In genomic region chr13:81108526-81109302, GRCm38 (mm10) we compare ENCODE assay signal across 9 mouse cellular contexts.
A peak's percentile ranks its signal among the peaks of the same experiment; 100 is the strongest.
DNase-seq lines count a peak whose midpoint lies in the region; ATAC-seq lines count a peak whose summit lies in the region.
"Had no signal": no experiment of that assay in that cellular context is flagged by ENCODE, and none has a peak within 500 bp of the region (broad histone marks: within the 10 kb centered on the region; RNA-seq: fewer than 3 reads in every experiment).

No protein-coding gene starts in this region.

- H3K9me3 ChIP-seq in limb, embryonic 13.5 days, result no peaks in the 10 kb centered on the region

- H3K27ac ChIP-seq in limb, embryonic 13.5 days, result 0 out of 2 replicates have a peak overlapping the region, but pooled peaks have one; percentile 61

- no peak overlapping the region for H3K4me3 ChIP-seq in limb, embryonic 13.5 days

- H3K4me2 ChIP-seq in limb, embryonic 13.5 days (replicated peaks), result no peak overlapping the region

- DNase-seq in heart, adult 8-10 months (ENCODE audit: low spot score), result peak; percentile 58
- no peak for DNase-seq in heart, postnatal 4 days
- peak; percentile 9 for DNase-seq in urinary bladder, postnatal 14 days (ENCODE audit: low spot score)
- no peak for DNase-seq in urinary bladder, postnatal 36 days (ENCODE audit: low spot score in 2 of 2)
- DNase-seq in cerebellum, adult 11-12 months, result no peak
- no peak for DNase-seq in natural killer cell, adult 2 months (ENCODE audit: low spot score in 2 of 2)

- H3K27me3 ChIP-seq in limb, embryonic 13.5 days, result no peaks in the 10 kb centered on the region

- H3K4me1 ChIP-seq in limb, embryonic 13.5 days, result 0 out of 2 replicates have a peak, but pooled peaks cover 6% of the 10 kb centered on the region

- H3K9ac ChIP-seq in limb, embryonic 13.5 days, result peak overlapping the region; percentile 20; the same call in 1 of the 2 replicates

- no peaks in the 10 kb centered on the region for H3K36me3 ChIP-seq in limb, embryonic 13.5 days

- WGBS in limb, embryonic 13.5 days, result 61% methylated on average over 8 of the region's 8 CpGs

- no peak; the same call in 1 of the 2 replicates for ATAC-seq in limb, embryonic 13.5 days (ENCODE audit: low FRiP score, low read depth)
- ATAC-seq in megakaryocyte, adult 5-6 weeks (ENCODE audit: poor library complexity, severe bottlenecking), result no peak
- ATAC-seq: inflammation-experienced regulatory T-cells, adult 6 months had no signal

Comparison
In these comparisons a context has a peak if more than half of its experiments do, and no peak if none do; other contexts are left out.
1. DNase-seq: peak in heart, adult 8-10 months (single experiment) and urinary bladder, postnatal 14 days (single experiment); none in heart, postnatal 4 days (single experiment), urinary bladder, postnatal 36 days (0 of 2), cerebellum, adult 11-12 months (single experiment) and natural killer cell, adult 2 months (0 of 2).